Mouse (Mus musculus) liver, embryonic 11.5 days (tissue): ENCODE results near the gene 1600014C10Rik. TPM values are rescaled to one million over a fixed set of nuclear protein-coding genes. Genes with fewer than 3 reads are reported as not detected.

Experiments used
- ATAC-seq: fragments of 200-750 bp; cut with Nextera tagmentation; replicated peaks from 2 replicates; pipeline ENCODE4 v1.8.0; 2017; ENCODE audit warnings: moderate number of reproducible peaks, mild to moderate bottlenecking, moderate TSS enrichment, moderate library complexity; ENCODE audit not compliant: low FRiP score
- DNase-seq: peaks from one replicate; pipeline ENCODE4 v3.0.0-alpha.2; 2017; ENCODE audit warnings: low spot score
- H3K27ac ChIP-seq: fragments of 300-500 bp; sonication (generic); 2 replicates; pipeline ENCODE4 v1.5.1; 2014; ENCODE audit warnings: mild to moderate bottlenecking, low read depth, low read length, control low read depth
- H3K27me3 ChIP-seq: fragments of 300-500 bp; sonication (generic); replicated peaks from 2 replicates; pipeline ENCODE4 v1.6.1; 2014; ENCODE audit warnings: low read length, mixed read lengths; ENCODE audit not compliant: control insufficient read depth, insufficient read depth
- H3K36me3 ChIP-seq: fragments of 300-500 bp; sonication (generic); 2 replicates; pipeline ENCODE4 v1.6.1; 2014; ENCODE audit warnings: mild to moderate bottlenecking, low read length, moderate library complexity, mixed read lengths; ENCODE audit not compliant: control insufficient read depth, insufficient read depth
- H3K4me1 ChIP-seq: fragments of 300-500 bp; sonication (generic); replicated peaks from 2 replicates; pipeline ENCODE4 v1.6.1; 2014; ENCODE audit warnings: low read length, mixed read lengths; ENCODE audit not compliant: control insufficient read depth, insufficient read depth
- H3K4me2 ChIP-seq: fragments of 300-500 bp; sonication (generic); 2 replicates; pipeline ENCODE4 v1.6.1; 2014; ENCODE audit warnings: mild to moderate bottlenecking, control low read depth, moderate library complexity
- H3K4me3 ChIP-seq: fragments of 300-500 bp; sonication (generic); 2 replicates; pipeline ENCODE4 v1.5.1; 2014; ENCODE audit warnings: low read depth, low read length, control low read depth
- H3K9ac ChIP-seq: fragments of 300-500 bp; sonication (generic); 2 replicates; pipeline ENCODE4 v1.6.1; 2014; ENCODE audit warnings: low read depth, low read length, control low read depth
- H3K9me3 ChIP-seq: fragments of 300-500 bp; sonication (generic); 2 replicates; pipeline ENCODE4 v1.6.1; 2016; ENCODE audit warnings: low read length, inconsistent platforms, mixed read lengths; ENCODE audit not compliant: control insufficient read depth
- WGBS: fragments of 180-500 bp; shearing (Covaris S2); extraction: QIAGEN DNeasy Blood & Tissue Kit; methylation state at CpG from one replicate; pipeline ENCODE4 v1.1.7; 2014; 5-methylcytosine and 5-hydroxymethylcytosine counted together
- polyA plus RNA-seq: library from polyadenylated mRNA; unstranded; fragments of >200 nt; fragmentation: Nextera tagmentation; extraction: Ambion mirVana; gene quantifications from 2 replicates; pipeline ENCODE4 v1.2.1, GENCODE M21; 2014

The 1600014C10Rik gene
- polyA plus RNA-seq, 1 experiment from 2014 or later: 12.4 TPM

DNA sequence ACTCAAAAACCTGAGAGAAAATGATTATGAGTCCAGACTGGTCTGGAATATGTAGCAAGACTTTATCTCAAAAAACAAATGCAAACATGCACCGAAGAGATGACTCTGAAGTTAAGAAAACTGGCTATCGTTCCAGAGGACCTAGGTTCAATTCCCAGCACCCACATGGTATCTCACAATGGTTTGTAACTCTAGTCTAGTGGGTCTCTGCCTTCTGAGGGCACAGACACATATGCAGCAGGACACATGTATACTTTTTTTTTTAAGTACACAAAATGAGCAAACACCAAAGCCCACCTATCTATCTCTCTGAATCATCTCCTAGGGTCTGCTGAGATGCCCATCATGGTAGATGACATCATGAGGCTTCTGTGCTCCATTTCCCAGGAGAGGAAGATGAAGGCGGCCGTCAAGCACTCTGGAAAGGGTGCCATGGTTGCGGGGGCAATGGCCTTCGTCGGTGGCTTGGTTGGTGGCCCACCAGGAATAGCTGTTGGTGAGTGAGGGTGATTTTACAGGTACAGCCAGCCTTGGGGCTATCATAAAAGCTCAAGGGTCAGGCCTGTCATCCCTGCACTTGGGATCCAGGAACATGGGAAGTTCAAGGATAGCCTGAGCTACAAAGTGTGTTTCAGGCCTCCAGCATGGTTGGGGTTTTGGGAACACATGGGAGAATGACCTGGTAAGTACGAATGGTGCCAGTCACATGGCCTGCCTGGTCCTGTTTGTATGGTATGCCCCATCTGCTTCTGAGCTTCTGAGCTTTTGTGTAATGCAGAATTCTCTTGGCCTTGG lies 5.5 kb downstream of the 1600014C10Rik start:
- DNase-seq: no peak
- WGBS: 79% methylated on average over 8 of the region's 8 CpGs
- Histone ChIP-seq H3K36me3 (no peaks in the 10 kb centered on the region), H3K27me3 (no peaks in the 10 kb centered on the region), H3K4me3 (no peak overlapping the region), H3K4me2 (no peak overlapping the region), H3K27ac (0 out of 2 replicates have a peak overlapping the region, but pooled peaks have one; percentile 46), H3K9ac (no peak overlapping the region), H3K4me1 (peaks cover 7% of the 10 kb centered on the region), H3K9me3 (no peaks in the 10 kb centered on the region)
- ATAC-seq: no peak

DNA sequence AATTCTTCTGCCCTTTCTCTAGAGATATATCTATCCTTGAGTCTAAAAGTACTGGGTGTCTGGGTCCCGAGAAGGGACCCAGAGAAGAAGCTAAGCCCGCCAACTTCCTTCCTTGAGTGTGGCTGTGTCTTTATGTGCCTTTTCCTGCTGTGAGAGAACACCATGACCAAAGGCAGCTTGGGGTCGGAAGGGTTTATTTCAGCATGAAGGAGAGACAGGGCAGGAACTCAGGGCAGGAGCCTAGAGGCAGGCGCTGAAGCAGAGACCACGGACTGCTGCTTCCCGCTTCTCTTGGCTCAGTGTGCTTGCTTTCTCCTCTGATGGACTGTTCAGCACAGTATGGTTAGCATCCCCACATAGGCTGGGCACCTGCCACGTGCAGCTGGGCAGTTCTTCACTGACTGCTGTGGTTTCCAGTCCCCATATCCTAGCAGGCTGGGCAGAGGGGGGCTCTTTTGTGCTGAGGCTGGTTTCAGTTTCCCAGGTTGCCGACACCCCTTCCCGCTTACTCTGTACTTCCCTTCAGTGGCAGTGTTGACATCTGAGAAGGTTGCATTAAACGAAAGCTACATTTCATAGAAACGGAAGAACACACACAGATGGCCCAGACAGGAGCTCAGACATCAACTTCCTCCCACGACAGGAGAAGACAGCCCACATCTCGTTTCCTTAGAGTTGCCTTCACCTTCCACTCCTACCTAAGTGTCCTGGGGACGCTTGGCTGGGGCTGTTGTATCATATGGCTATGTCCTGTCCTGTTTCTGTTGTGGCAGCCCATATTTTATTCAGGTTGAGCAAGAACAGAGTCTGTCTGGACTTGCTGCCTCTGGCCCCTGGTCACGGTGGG lies 6.3 kb downstream of the 1600014C10Rik start:
- no peak for DNase-seq
- WGBS: 52% methylated on average over 15 of the region's 15 CpGs

DNA sequence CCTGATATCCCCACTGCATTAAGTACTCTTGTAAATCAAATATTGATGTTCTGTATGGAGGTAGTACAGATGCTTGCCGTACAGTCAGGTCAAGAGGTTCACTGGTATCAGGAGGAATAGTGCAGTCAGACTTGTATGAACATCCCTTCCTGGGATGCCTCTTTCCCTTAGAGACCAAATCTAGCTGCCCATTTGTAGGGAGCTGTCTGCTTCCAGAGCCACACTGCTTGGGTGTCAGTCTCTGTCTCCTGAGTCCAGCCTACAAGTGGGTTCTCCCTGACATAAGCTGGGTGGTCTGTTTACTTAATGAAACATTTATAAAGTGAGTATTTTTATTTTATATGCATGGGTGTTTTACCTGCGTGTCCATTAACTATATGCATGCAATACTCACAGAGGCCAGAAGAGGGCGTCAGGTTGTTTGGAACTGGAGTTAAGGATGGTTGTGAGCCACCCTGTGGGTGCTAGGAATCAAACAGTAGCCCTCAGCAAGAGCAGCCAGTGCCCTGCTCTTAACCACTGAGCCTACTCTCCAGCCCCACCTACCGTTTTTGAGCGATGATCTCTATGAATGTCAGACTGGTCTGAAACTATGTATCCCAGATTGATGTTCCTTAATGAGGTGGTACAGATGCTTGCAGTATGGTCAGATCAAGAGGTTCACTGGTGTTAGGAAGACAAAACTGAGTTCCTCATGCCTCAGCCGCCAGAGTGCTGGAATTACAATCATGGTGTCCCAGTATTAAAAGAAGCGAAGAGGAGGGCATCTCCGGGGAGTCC lies 7.2 kb downstream of the 1600014C10Rik start:
- no peaks in the 10 kb centered on the region for H3K36me3 ChIP-seq
- H3K9ac ChIP-seq: no peak overlapping the region
- no peaks in the 10 kb centered on the region for H3K27me3 ChIP-seq
- no peak overlapping the region for H3K4me2 ChIP-seq
- 89% methylated on average over 8 of the region's 8 CpGs for WGBS
- no peaks in the 10 kb centered on the region for H3K9me3 ChIP-seq
- H3K27ac ChIP-seq: no peak overlapping the region
- ATAC-seq (no peak), DNase-seq (no peak)
- H3K4me3 ChIP-seq: no peak overlapping the region
- no peaks in the 10 kb centered on the region; the same call in 1 of the 2 replicates for H3K4me1 ChIP-seq

More for the DNA sequence above, 6.3 kb downstream of the 1600014C10Rik start:
- H3K9me3 ChIP-seq: no peaks in the 10 kb centered on the region
- H3K4me3 ChIP-seq: no peak overlapping the region
- no peak for ATAC-seq
- peak overlapping the region; percentile 0; the same call in 1 of the 2 replicates for H3K4me2 ChIP-seq
- H3K27ac ChIP-seq: 0 out of 2 replicates have a peak overlapping the region, but pooled peaks have one; percentile 46
- H3K4me1 ChIP-seq: peaks cover 4% of the 10 kb centered on the region
- no peaks in the 10 kb centered on the region for H3K36me3 ChIP-seq
- H3K27me3 ChIP-seq: no peaks in the 10 kb centered on the region
- H3K9ac ChIP-seq: no peak overlapping the region

GRCm38 (mm10) chr7:38191146-38191545 lies 8.1 kb downstream of the 1600014C10Rik start:
- Histone ChIP-seq H3K36me3 (no peaks in the 10 kb centered on the region), H3K9me3 (no peaks in the 10 kb centered on the region), H3K27me3 (no peaks in the 10 kb centered on the region), H3K4me2 (no peak overlapping the region), H3K4me1 (no peaks in the 10 kb centered on the region; the same call in 1 of the 2 replicates), H3K4me3 (no peak overlapping the region), H3K9ac (no peak overlapping the region), H3K27ac (no peak overlapping the region)
- DNase-seq (no peak), ATAC-seq (no peak)
- WGBS: 79% methylated on average over 8 of the region's 8 CpGs

GRCm38 (mm10) chr7:38191571-38191970 lies 8.6 kb downstream of the 1600014C10Rik start:
- DNase-seq (no peak), ATAC-seq (no peak)
- Histone ChIP-seq H3K4me3 (no peak overlapping the region), H3K27ac (no peak overlapping the region), H3K27me3 (no peaks in the 10 kb centered on the region), H3K36me3 (no peaks in the 10 kb centered on the region), H3K4me2 (no peak overlapping the region), H3K4me1 (no peaks in the 10 kb centered on the region; the same call in 1 of the 2 replicates), H3K9ac (no peak overlapping the region), H3K9me3 (no peaks in the 10 kb centered on the region)
- 55% methylated on average over 10 of the region's 10 CpGs for WGBS

DNA sequence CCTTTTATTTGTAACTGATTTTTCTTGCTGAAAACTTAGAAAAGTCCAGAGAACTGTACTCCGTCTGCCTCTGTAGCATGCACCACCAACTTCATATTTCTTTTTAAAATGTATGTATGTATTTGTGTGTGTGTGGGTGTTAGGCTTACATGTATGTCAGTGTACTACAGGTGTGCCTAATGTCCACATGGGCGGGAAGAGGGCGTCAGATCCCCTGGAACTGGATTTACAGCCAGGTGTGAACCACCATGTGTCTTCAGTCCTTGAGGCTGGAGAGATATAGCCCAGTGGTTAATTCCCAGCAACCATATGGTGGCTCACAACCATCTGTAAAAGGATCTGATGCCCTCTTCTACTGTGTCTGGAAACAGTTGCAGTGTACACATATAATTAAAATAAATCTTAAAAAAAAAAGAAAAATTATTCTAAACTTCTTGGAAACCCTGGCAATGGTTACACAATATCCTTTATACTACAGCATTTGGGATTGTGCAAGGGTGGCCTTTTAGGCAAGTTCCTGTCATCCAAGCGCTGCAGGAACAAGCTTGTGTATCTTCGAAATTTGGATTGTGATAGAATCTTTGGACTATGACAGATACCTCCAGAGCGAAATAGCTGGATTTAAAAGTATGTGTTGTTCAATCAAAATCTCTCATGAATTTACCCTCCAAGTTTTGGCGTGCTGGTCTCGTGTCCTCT lies 17.0 kb downstream of the 1600014C10Rik start:
- WGBS: 62% methylated on average over 8 of the region's 8 CpGs
- Histone ChIP-seq H3K27me3 (no peaks in the 10 kb centered on the region), H3K36me3 (no peaks in the 10 kb centered on the region), H3K4me1 (no peaks in the 10 kb centered on the region), H3K27ac (no peak overlapping the region), H3K9ac (no peak overlapping the region), H3K4me2 (no peak overlapping the region; the same call in 1 of the 2 replicates), H3K9me3 (no peaks in the 10 kb centered on the region), H3K4me3 (no peak overlapping the region)
- no peak for DNase-seq
- no peak for ATAC-seq

DNA sequence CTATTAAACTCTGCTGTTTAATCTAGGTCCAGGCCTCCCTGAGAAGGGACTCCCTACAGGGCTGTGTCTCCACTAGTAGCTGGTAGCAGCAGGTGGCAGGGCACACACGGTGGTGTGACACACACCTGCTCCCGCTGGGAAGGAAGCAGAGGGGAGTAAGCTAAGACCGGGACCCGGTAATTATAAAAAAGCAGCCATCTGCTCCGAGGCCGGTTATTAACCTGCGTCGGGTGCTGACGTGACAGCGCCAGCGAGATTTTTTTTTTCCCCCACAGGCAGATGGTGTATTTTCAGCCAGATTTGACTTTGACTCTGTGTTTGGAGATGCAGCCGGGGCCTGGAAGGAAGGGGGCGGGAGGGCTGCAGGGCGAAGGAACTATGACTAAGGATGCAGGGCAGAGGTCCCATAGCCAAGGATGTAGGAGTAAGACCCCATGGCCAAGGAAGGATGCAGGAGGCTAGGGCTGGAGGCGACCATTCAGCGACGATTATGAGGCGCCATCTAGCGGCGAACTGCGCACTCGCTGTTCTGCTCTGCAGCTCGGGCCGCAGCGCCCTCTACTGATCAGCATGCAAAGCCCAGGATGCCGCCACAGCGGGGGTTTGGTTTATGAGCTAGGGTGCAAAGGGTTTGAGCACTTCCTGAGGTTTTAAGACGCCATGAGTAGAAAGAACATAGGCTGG lies 17.7 kb downstream of the 1600014C10Rik start:
- 6% methylated on average over 28 of the region's 28 CpGs for WGBS

More for the DNA sequence above, 17.7 kb downstream of the 1600014C10Rik start:
- Histone ChIP-seq H3K36me3 (no peaks in the 10 kb centered on the region), H3K27me3 (no peaks in the 10 kb centered on the region), H3K9ac (no peak overlapping the region), H3K4me1 (no peaks in the 10 kb centered on the region), H3K27ac (no peak overlapping the region), H3K9me3 (no peaks in the 10 kb centered on the region), H3K4me3 (no peak overlapping the region), H3K4me2 (peak overlapping the region; percentile 35)
- peak; percentile 85 for DNase-seq
- peak; percentile 82 for ATAC-seq
